Mouse (Mus musculus) cerebellum, adult 2 months (tissue): ENCODE data around the gene Dapk2. TPM values are rescaled to one million over a fixed set of nuclear protein-coding genes. Genes with fewer than 3 reads are reported as not detected.

ENCODE experiments used
- DNase-seq, 2 experiments: peaks; one replicate each; pipeline ENCODE4 v3.0.0; 2021
- H3K27ac ChIP-seq: fragments of 200-500 bp; 2 replicates; pipeline ENCODE4 v1.5.1; 2012; ENCODE audit warnings: low read length, control low read depth, inconsistent platforms; ENCODE audit not compliant: insufficient read depth
- H3K27me3 ChIP-seq: fragments of 200-500 bp; 2 replicates; pipeline ENCODE4 v1.6.1; 2012; ENCODE audit warnings: inconsistent platforms, mild to moderate bottlenecking, low read length, moderate library complexity; ENCODE audit not compliant: control insufficient read depth, insufficient read depth
- H3K4me1 ChIP-seq: fragments of 200-500 bp; 2 replicates; pipeline ENCODE4 v1.6.1; 2011; ENCODE audit warnings: low read length; ENCODE audit not compliant: control insufficient read depth, insufficient read depth
- H3K4me3 ChIP-seq: fragments of 200-500 bp; replicated peaks from 2 replicates; pipeline ENCODE3; 2011; ENCODE audit warnings: mild to moderate bottlenecking, low read depth, low read length, control low read depth; ENCODE audit not compliant: insufficient read depth
- CTCF ChIP-seq: fragments of 200-500 bp; IDR thresholded peaks from 2 replicates; pipeline ENCODE4 v1.5.1; 2011; ENCODE audit warnings: low read depth, mild to moderate bottlenecking, control low read depth, low read length, moderate library complexity, borderline replicate concordance; ENCODE audit not compliant: insufficient read depth
- POLR2A ChIP-seq: fragments of 200-500 bp; IDR thresholded peaks from 2 replicates; pipeline ENCODE4 v1.6.1; 2011; ENCODE audit warnings: low read length, control low read depth, borderline replicate concordance; ENCODE audit not compliant: insufficient read depth
- WGBS: fragments of 180-500 bp; shearing (Covaris S2); methylation state at CpG from one replicate; pipeline ENCODE4 v1.1.7; 2018; 5-methylcytosine and 5-hydroxymethylcytosine counted together
- polyA plus RNA-seq: library from polyadenylated mRNA; depleted of rRNA; stranded (reverse); fragments of >200 nt; gene quantifications from 2 replicates; pipeline ENCODE4 v1.2.3, GENCODE M21; 2012; rRNA removed

The Dapk2 gene
- polyA plus RNA-seq, 1 experiment = 3.6 TPM

- TF ChIP-seq CTCF = no peak
- Histone ChIP-seq H3K27ac (no peak overlapping the region), H3K4me3 (no peak overlapping the region), H3K4me1 (no peaks in the 10 kb centered on the region), H3K27me3 (no peaks in the 10 kb centered on the region)
- 56% methylated on average over 3 of the region's 3 CpGs for WGBS
- no peak for DNase-seq
These were observed 153.4 kb downstream of the Dapk2 start for GRCm38 (mm10) chr9:66311458-66311857.

- TF ChIP-seq CTCF = no peak
- no peak for TF ChIP-seq POLR2A
- DNase-seq = no peak
- 59% methylated on average over 2 of the region's 2 CpGs for WGBS
These were observed 158.6 kb downstream of the Dapk2 start for GRCm38 (mm10) chr9:66316603-66317002.

More at GRCm38 (mm10) chr9:66316603-66317002, 158.6 kb downstream of the Dapk2 start:
- no peaks in the 10 kb centered on the region for H3K27me3 ChIP-seq
- H3K4me3 ChIP-seq = no peak overlapping the region
- H3K27ac ChIP-seq = no peak overlapping the region
- no peaks in the 10 kb centered on the region; the same call in 1 of the 2 replicates for H3K4me1 ChIP-seq

Other genes with a start within 250 kb of the Dapk2 start
- gene Trip4, start 249.4 kb upstream of the Dapk2 start, polyA plus RNA-seq = 20.4 and 24.5 TPM in 2 replicates
- gene Csnk1g1, start 249.3 kb upstream of the Dapk2 start, polyA plus RNA-seq = 21.9 and 25.4 TPM in 2 replicates
- 223 and 230 TPM in 2 replicates for gene Ppib, start 98.0 kb upstream of the Dapk2 start, polyA plus RNA-seq
- 8.8 and 9.7 TPM in 2 replicates for gene Snx22, start 88.5 kb upstream of the Dapk2 start, polyA plus RNA-seq
- 111 and 121 TPM in 2 replicates for gene Snx1, start 31.6 kb upstream of the Dapk2 start, polyA plus RNA-seq
- gene Ciao2a, start 31.6 kb upstream of the Dapk2 start, polyA plus RNA-seq = 24.3 and 25.9 TPM in 2 replicates
- gene Herc1, start 192.2 kb downstream of the Dapk2 start, polyA plus RNA-seq = 62.0 and 66.8 TPM in 2 replicates